Mouse (Mus musculus): Measurements from ENCODE around the gene Cox7c. TPM values are rescaled to one million over a fixed set of nuclear protein-coding genes. Genes with fewer than 3 reads are reported as not detected.

Gene Cox7c
- polyA plus RNA-seq (2012; rRNA removed), result 481 and 791 TPM in 2 replicates

DNA sequence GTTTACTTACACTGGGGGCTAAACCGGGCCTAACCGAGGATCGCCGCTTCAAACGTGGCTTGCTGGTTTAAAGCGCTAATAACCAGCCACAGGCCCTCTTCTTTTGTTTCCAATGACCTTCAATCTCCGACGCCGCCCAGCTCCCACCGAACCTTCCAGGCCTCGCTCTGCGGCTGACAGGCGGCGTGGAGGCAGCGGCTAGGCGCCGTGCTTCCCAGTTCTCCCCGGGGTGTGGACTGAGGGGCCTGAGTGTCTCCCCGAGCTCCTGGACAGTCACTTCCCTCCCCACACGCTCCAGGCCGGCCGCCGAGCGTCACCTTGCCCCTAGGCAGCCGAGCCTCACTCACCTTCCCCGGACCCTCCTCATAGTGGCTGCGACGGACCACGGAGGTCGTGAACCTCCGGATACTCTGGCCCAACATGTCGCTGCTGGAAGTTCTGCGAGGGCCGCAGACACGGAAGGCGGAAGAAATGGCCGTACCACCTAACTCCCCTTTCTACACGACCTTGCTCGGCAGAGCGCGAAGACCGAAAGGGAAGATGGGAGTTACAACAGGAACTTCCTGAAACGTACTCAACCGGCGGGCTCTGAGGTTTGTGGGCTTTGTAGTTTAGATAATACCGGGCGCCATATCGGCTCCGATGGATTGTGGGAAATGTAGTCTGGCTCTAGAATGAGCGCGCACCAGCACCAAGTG lies at the start of gene Cox7c:
Gene Cox7c (minus strand): TSS at position 651 of the 698 bp plus-strand sequence.

